Mouse (Mus musculus): ENCODE results near the gene Cyp2c23.

DNA sequence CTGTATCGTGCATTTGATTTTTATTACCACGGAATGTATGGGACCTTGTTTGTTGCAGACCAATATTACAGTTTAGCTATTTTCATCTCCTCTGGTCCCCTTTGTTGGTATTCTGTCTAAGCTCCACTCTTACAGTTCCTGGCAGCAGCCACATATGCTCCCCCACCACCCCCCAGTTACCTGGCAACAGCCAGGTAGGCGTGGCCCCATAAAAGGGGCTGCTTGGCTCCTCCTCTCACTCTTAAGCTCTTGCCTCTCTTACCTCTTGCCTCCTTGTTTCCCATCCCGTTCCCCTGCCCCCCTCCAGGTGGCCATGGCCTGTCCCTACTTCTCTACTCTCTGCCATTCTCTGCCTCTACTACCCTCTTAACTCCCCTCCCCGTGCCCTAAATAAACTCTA, 42.2 kb upstream of the Cyp2c23 start:
- TF ChIP-seq POLR2A (IDR thresholded peaks at IDR 0.05; ENCODE audit: borderline replicate concordance, low read depth, low read length) (no peak), CTCF (IDR thresholded peaks at IDR 0.05; ENCODE audit: low read depth, low read length) (no peak)

Measured in bone marrow macrophage, adult 2 months (primary cell).